8 mouse cellular contexts compared by ENCODE assay signal in the genomic region with DNA sequence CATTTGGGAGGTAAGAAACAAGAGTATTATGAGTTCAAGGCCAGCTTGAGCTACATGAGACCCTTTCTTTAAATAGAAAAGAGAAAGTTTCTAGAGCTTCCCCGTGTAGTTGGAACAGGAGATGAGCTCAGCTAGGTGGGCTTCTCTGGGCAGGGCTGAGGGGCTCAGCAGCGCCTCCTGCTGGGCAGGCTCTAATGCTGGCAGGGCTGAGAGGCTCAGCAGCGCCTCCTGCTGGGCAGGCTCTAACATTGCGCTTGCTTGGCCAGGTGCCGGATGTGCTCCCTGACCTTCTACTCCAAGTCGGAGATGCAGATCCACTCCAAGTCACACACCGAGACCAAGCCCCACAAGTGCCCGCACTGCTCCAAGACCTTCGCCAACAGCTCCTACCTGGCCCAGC. TPM values are rescaled to one million over a fixed set of nuclear protein-coding genes. Genes with fewer than 3 reads are reported as not detected.
DNase-seq lines count a peak whose midpoint lies in the region; ATAC-seq and TF ChIP-seq lines count a peak whose summit lies in the region.
"Not testable (repeated sequence)": the region's sequence is repeated elsewhere in the genome, so short reads cannot be mapped to it uniquely, and the experiment has no call there.

No protein-coding gene starts in this region.

- H3K27me3 ChIP-seq in intestine, postnatal 0 days (replicated peaks; ENCODE audit: control insufficient read depth, insufficient read depth, low read length); liver, embryonic 11.5 days (replicated peaks; ENCODE audit: control insufficient read depth, insufficient read depth, low read length); stomach, postnatal 0 days (ENCODE audit: control insufficient read depth, insufficient read depth, low read length): not testable (repeated sequence)

- peak; percentile 16; the same call in 1 of the 2 replicates for ATAC-seq in intestine, postnatal 0 days
- peak; percentile 44; the same call in 1 of the 2 replicates for ATAC-seq in liver, embryonic 11.5 days (replicated peaks; ENCODE audit: low FRiP score)
- peak; percentile 86 for ATAC-seq in monocyte, adult 5-6 weeks (replicated peaks; ENCODE audit: insufficient number of reproducible peaks, low FRiP score, low TSS enrichment, poor library complexity, severe bottlenecking)
- peak; percentile 49; the same call in 1 of the 2 replicates for ATAC-seq in stomach, postnatal 0 days (ENCODE audit: low FRiP score, low TSS enrichment)

- WGBS in intestine, postnatal 0 days: 33% methylated on average over 7 of the region's 9 CpGs
- 37% methylated on average over 7 of the region's 9 CpGs for WGBS in liver, embryonic 11.5 days
- WGBS in stomach, postnatal 0 days: 28% methylated on average over 6 of the region's 9 CpGs

- not testable (repeated sequence) for H3K9ac ChIP-seq in intestine, postnatal 0 days (ENCODE audit: low read depth, low read length); liver, embryonic 11.5 days (ENCODE audit: low read depth, low read length); stomach, postnatal 0 days (ENCODE audit: low read length)

- not testable (repeated sequence) for H3K9me3 ChIP-seq in intestine, postnatal 0 days (ENCODE audit: control insufficient read depth); liver, embryonic 11.5 days (ENCODE audit: control insufficient read depth, low read length); stomach, postnatal 0 days (ENCODE audit: control insufficient read depth, low read length)

- H3K4me2 ChIP-seq in intestine, postnatal 0 days (replicated peaks; ENCODE audit: low read depth); liver, embryonic 11.5 days; stomach, postnatal 0 days (replicated peaks; ENCODE audit: low read depth): not testable (repeated sequence)

- not testable (repeated sequence) for TF ChIP-seq EP300 in stomach, postnatal 0 days (optimal IDR thresholded peaks at IDR 0.05)

- not testable (repeated sequence) for H3K27ac ChIP-seq in cortical plate, adult 2 months (ENCODE audit: insufficient read depth, low read length); intestine, postnatal 0 days (ENCODE audit: low read depth, low read length); liver, embryonic 11.5 days (ENCODE audit: low read depth, low read length); stomach, postnatal 0 days (replicated peaks)

- H3K4me3 ChIP-seq in cortical plate, adult 2 months (ENCODE audit: insufficient read depth, low read length); intestine, postnatal 0 days (ENCODE audit: low read depth, low read length); liver, embryonic 11.5 days (ENCODE audit: low read depth, low read length); stomach, postnatal 0 days (ENCODE audit: low read depth, low read length): not testable (repeated sequence)

- peaks cover 55% of the 10 kb centered on the region for H3K36me3 ChIP-seq in intestine, postnatal 0 days (ENCODE audit: control insufficient read depth, insufficient read depth)
- H3K36me3 ChIP-seq in liver, embryonic 11.5 days (ENCODE audit: control insufficient read depth, insufficient read depth, low read length): peaks cover 35% of the 10 kb centered on the region
- H3K36me3 ChIP-seq in stomach, postnatal 0 days (ENCODE audit: control insufficient read depth, insufficient read depth, low read length): peaks cover 27% of the 10 kb centered on the region

- not testable (repeated sequence) for H3K4me1 ChIP-seq in cortical plate, adult 2 months (ENCODE audit: control insufficient read depth, insufficient read depth, low read length); intestine, postnatal 0 days (replicated peaks; ENCODE audit: control insufficient read depth, insufficient read depth, low read length); liver, embryonic 11.5 days (replicated peaks; ENCODE audit: control insufficient read depth, insufficient read depth, low read length); stomach, postnatal 0 days (replicated peaks; ENCODE audit: control insufficient read depth, insufficient read depth)

- TF ChIP-seq CTCF in cortical plate, adult 2 months (IDR thresholded peaks at IDR 0.05; ENCODE audit: extremely low read depth, insufficient read depth, low read length): peak; percentile 65
- TF ChIP-seq CTCF in intestine, postnatal 0 days (IDR thresholded peaks at IDR 0.05; ENCODE audit: low read depth): peak; percentile 96
- peak; percentile 93 for TF ChIP-seq CTCF in stomach, postnatal 0 days (IDR thresholded peaks at IDR 0.05; ENCODE audit: low read depth)

- not testable (repeated sequence) for TF ChIP-seq POLR2A in cortical plate, adult 2 months (IDR thresholded peaks at IDR 0.05; ENCODE audit: extremely low read depth, insufficient read depth, low read length)

- peak; percentile 75 for DNase-seq in CD4-positive helper T cell, adult 2 months (ENCODE audit: low read depth, low spot score)
- peak; percentile 46 to 62 for DNase-seq in adrenal gland, adult 18-20 months (ENCODE audit: low spot score in 2 of 2)
- DNase-seq in gastrocnemius, postnatal 4 days (ENCODE audit: low spot score in 2 of 2): peak; percentile 36 to 56
- peak; percentile 56 for DNase-seq in liver, embryonic 11.5 days (ENCODE audit: low spot score)
- DNase-seq in stomach, postnatal 0 days (ENCODE audit: low spot score): peak; percentile 81

RNA-seq across cellular contexts. Expression of a gene that starts 9.0 kb away (rescaled TPM):
- 10 to 100 TPM; 45.3 to 53.4 TPM for total RNA-seq in adrenal gland, adult 18-20 months (2021)
- 69.7 and 78.6 TPM in 2 replicates for polyA plus RNA-seq in cortical plate, adult 2 months (2012; rRNA removed)
- total RNA-seq in gastrocnemius, postnatal 4 days (2021): 10 to 100 TPM; 54.1 to 54.2 TPM
- polyA plus RNA-seq in intestine, postnatal 0 days (2015; fragmentation: Nextera tagmentation; extraction: Ambion mirVana): 65.4 and 70.1 TPM in 2 replicates
- 60.0 and 63.8 TPM in 2 replicates for polyA plus RNA-seq in liver, embryonic 11.5 days (2014; fragmentation: Nextera tagmentation; extraction: Ambion mirVana)
- total RNA-seq in monocyte, adult 5-6 weeks (2017): 118 to 132 TPM (median 119 TPM) in 3 replicates
- polyA plus RNA-seq in stomach, postnatal 0 days (2015; fragmentation: Nextera tagmentation; extraction: Ambion mirVana): 72.5 and 77.4 TPM in 2 replicates

RNA-seq across cellular contexts. Expression of a gene that starts 19.0 kb away (rescaled TPM):
- 1 to 10 TPM; 7.8 to 9.6 TPM for total RNA-seq in adrenal gland, adult 18-20 months (2021)
- 17.3 and 19.4 TPM in 2 replicates for polyA plus RNA-seq in cortical plate, adult 2 months (2012; rRNA removed)
- total RNA-seq in gastrocnemius, postnatal 4 days (2021): 1 to 10 TPM; 3.9 to 4.6 TPM
- polyA plus RNA-seq in intestine, postnatal 0 days (2015; fragmentation: Nextera tagmentation; extraction: Ambion mirVana): 3.1 and 4.1 TPM in 2 replicates
- 6.0 and 7.4 TPM in 2 replicates for polyA plus RNA-seq in liver, embryonic 11.5 days (2014; fragmentation: Nextera tagmentation; extraction: Ambion mirVana)
- total RNA-seq in monocyte, adult 5-6 weeks (2017): 5.5 to 20.2 TPM (median 8.3 TPM) in 3 replicates
- 2.5 and 2.6 TPM in 2 replicates for polyA plus RNA-seq in stomach, postnatal 0 days (2015; fragmentation: Nextera tagmentation; extraction: Ambion mirVana)

RNA-seq across cellular contexts. Expression of a gene that starts 21.6 kb away (rescaled TPM):
- 10 to 100 TPM; 56.0 to 56.1 TPM for total RNA-seq in adrenal gland, adult 18-20 months (2021)
- polyA plus RNA-seq in cortical plate, adult 2 months (2012; rRNA removed): 46.9 and 51.6 TPM in 2 replicates
- total RNA-seq in gastrocnemius, postnatal 4 days (2021): 10 to 100 TPM; 28.1 to 32.8 TPM
- polyA plus RNA-seq in intestine, postnatal 0 days (2015; fragmentation: Nextera tagmentation; extraction: Ambion mirVana): 8.2 TPM in 2 replicates
- polyA plus RNA-seq in liver, embryonic 11.5 days (2014; fragmentation: Nextera tagmentation; extraction: Ambion mirVana): 7.6 and 7.9 TPM in 2 replicates
- total RNA-seq in monocyte, adult 5-6 weeks (2017): 26.0 to 44.7 TPM (median 28.6 TPM) in 3 replicates
- 7.0 and 7.2 TPM in 2 replicates for polyA plus RNA-seq in stomach, postnatal 0 days (2015; fragmentation: Nextera tagmentation; extraction: Ambion mirVana)

RNA-seq across cellular contexts. Expression of a gene that starts 34.0 kb away (rescaled TPM):
- total RNA-seq in adrenal gland, adult 18-20 months (2021): 1 to 10 TPM; 1.6 to 3.0 TPM
- polyA plus RNA-seq in cortical plate, adult 2 months (2012; rRNA removed): 157 and 164 TPM in 2 replicates
- total RNA-seq in gastrocnemius, postnatal 4 days (2021): under 1 TPM; 0.56 to 0.67 TPM
- 1.8 and 2.1 TPM in 2 replicates for polyA plus RNA-seq in intestine, postnatal 0 days (2015; fragmentation: Nextera tagmentation; extraction: Ambion mirVana)
- polyA plus RNA-seq in liver, embryonic 11.5 days (2014; fragmentation: Nextera tagmentation; extraction: Ambion mirVana): 0.30 and 0.40 TPM in 2 replicates
- not detected in 3 replicates for total RNA-seq in monocyte, adult 5-6 weeks (2017)
- polyA plus RNA-seq in stomach, postnatal 0 days (2015; fragmentation: Nextera tagmentation; extraction: Ambion mirVana): 3.1 and 4.0 TPM in 2 replicates

RNA-seq across cellular contexts. Expression of a gene that starts 37.2 kb away (rescaled TPM):
- under 1 TPM; 0.40 to 0.93 TPM for total RNA-seq in adrenal gland, adult 18-20 months (2021)
- polyA plus RNA-seq in cortical plate, adult 2 months (2012; rRNA removed): 1.0 and 1.3 TPM in 2 replicates
- under 1 TPM; 0.20 to 0.31 TPM for total RNA-seq in gastrocnemius, postnatal 4 days (2021)
- 9.2 and 9.9 TPM in 2 replicates for polyA plus RNA-seq in intestine, postnatal 0 days (2015; fragmentation: Nextera tagmentation; extraction: Ambion mirVana)
- 2.6 and 3.2 TPM in 2 replicates for polyA plus RNA-seq in liver, embryonic 11.5 days (2014; fragmentation: Nextera tagmentation; extraction: Ambion mirVana)
- total RNA-seq in monocyte, adult 5-6 weeks (2017): 3.1 to 8.7 TPM (median 3.6 TPM) in 3 replicates
- polyA plus RNA-seq in stomach, postnatal 0 days (2015; fragmentation: Nextera tagmentation; extraction: Ambion mirVana): 6.4 and 7.0 TPM in 2 replicates

Comparison
In these comparisons a context has a peak if more than half of its experiments do, and no peak if none do; other contexts are left out.
1. ATAC-seq: peak in every context shown above with its lines; median percentile 86 in monocyte, adult 5-6 weeks; 49 in stomach, postnatal 0 days; 44 in liver, embryonic 11.5 days; 16 in intestine, postnatal 0 days.